Mouse (Mus musculus) kidney, adult 2 months (tissue): ENCODE results near the gene Rps4x.

Source experiments
- CTCF ChIP-seq: fragments of 200-500 bp; conservative IDR thresholded peaks from 2 replicates; pipeline ENCODE4 v1.5.1; 2011; ENCODE audit warnings: low read depth, mild to moderate bottlenecking, control low read depth, low read length, moderate library complexity, mixed read lengths; ENCODE audit not compliant: insufficient read depth, insufficient read length
- POLR2A ChIP-seq: fragments of 200-500 bp; IDR thresholded peaks from one replicate; pipeline ENCODE4 v1.6.1; 2011; ENCODE audit warnings: low read depth, low read length, control low read depth

DNA sequence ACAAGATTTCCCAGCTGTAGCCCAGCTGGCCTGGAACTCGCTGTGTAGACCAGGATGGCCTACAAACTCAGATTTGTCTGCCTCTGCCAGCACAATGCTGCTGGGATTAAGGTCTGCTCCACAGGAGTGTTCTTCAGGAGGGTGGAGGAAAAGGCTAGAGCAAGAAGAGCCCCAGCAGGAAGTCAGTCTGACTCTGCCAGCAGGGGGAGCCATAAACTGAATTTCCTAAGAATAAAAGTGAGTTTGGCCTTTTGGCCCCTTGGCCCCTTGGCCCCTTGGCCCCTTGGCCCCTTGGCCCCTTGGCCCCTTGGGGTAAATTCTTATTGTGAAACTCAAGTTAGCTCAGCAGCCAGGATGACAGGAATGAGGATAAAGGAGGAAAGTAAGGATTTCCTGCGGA is 29.4 kb downstream of the Rps4x start:
- TF ChIP-seq POLR2A (no peak), CTCF (peak; percentile 44)
